Mouse (Mus musculus) c-Kit-negative CD71-positive TER-119-positive erythroid progenitor cells, embryonic 14.5 days (primary cell): ENCODE measurements around the gene Prom1.

Source experiments
- DNase-seq: peaks from one replicate; pipeline ENCODE4 v3.0.0-alpha.2; 2013; ENCODE audit warnings: low read depth, low spot score

Gene Prom1

GRCm38 (mm10) chr5:43976821-43977561 lies 124.8 kb downstream of the Prom1 start:
- DNase-seq = no peak

DNA sequence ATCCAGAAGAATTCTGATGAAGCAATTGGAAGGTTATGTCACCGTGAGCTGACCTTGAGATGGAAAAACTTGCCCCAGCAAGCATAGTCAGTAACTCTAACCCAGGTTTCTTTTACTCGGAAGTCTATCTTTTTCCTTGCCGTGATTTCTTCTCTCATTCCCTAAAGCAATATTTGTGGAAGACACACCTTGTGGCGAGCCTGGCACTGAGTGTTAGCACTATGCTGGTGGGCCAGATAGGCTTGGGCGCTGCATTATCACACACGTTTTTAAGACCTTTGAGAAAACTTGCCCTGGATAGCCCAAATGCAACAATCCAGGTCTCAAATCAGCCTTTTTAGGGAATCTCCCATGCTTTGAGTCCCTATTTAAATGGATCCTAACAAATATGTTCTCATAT lies 127.7 kb downstream of the Prom1 start:
- DNase-seq = no peak

GRCm38 (mm10) chr5:43971156-43971555 lies 130.7 kb downstream of the Prom1 start:
- no peak for DNase-seq

GRCm38 (mm10) chr5:43970532-43970931 lies 131.3 kb downstream of the Prom1 start:
- no peak for DNase-seq

GRCm38 (mm10) chr5:43968634-43969033 lies 133.2 kb downstream of the Prom1 start:
- no peak for DNase-seq

- DNase-seq = no peak
Observed at GRCm38 (mm10) chr5:43961056-43961455, 140.8 kb downstream of the Prom1 start.

DNA sequence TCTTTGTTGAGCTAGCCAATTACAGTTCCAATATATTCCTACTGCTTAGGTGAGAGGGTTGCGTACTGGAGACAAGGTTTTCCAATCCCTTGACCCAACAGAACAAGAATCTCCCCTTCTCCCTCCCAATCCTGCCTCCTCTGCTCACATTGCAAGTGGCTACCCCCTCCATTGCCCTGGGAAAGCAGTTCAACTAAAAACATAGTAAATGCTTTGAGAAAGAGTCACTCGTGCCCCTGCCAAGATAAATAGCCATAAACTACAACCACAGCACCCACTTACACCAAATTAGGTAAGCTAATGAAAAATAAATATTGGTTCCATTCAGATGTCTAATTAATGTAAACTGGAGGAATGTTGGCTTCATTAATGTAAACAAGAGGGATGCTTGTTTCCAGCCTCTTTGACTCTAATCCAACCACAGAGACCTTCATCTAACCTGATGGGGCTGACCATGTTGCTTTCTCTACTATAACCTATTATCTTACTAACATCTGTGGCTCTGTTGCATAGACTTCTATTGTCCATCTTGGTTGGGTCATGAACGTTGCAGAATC lies 141.9 kb downstream of the Prom1 start:
- DNase-seq = no peak

- DNase-seq = no peak
Observed at GRCm38 (mm10) chr5:43953241-43953640, 148.6 kb downstream of the Prom1 start.

DNA sequence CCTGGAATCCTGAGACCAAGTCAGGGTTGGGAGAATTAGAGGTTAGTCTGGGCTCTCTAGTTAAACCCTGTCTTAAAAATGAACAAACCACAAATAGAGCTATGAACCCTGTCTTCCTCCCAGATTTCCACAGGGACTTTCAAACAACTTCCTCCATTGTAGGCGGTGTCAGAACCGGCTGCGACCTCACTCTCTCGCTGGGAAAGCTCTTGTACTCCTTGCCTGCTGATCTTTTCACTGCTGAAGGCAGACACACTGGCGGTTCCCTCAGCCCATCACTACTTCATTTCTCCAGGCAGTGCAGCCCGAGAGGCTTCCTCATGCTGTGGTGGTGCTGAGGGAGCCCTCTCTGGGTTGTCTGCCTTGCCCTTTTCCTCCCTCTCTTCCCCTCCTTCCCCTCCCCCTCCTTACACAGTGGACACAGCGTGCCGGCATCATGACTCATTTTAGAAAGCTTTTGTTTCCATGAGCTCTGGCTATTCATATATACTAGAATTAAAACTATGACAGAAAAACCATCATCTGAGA lies 153.0 kb downstream of the Prom1 start:
- no peak for DNase-seq

GRCm38 (mm10) chr5:43948111-43948743 lies 153.6 kb downstream of the Prom1 start:
- DNase-seq = no peak

DNA sequence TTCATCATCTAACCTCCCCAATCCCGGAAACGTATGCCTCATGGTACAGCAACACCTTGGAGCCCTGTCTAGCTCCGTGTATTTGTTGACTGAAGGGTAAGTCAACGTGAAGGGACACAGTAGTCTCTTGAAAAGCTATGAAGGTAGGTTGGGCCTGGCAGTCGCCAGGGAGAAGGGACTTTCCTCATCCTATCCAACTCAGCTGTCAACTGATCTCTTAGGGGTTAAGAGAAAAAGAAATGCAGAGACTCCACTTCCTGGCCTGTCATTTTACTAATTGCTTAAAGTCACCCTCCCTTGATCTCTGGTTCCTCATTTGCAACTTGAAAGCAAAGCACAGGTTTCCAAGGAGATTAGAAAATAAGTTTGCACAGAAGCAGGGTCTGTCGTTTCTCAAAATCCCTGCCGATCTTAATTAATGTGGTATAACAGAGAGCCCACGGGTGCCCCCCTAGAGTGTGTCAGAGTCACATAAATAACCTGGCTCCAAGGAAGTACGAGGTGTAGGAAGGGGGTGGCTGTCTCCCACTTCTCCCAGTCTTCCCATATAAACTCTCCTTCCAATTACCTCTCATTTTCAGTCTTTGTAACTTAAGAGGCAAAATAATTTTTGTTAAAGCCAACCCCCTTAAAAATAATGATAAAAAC lies 154.4 kb downstream of the Prom1 start:
- no peak for DNase-seq
